Mouse (Mus musculus) testis, adult 2 months (tissue): ENCODE results near the gene Lnx1.

Experiments
- CTCF ChIP-seq: fragments of 200-500 bp; IDR thresholded peaks from 2 replicates; pipeline ENCODE4 v1.5.1; 2012; ENCODE audit warnings: low read depth, mild to moderate bottlenecking, inconsistent platforms, low read length, moderate library complexity; ENCODE audit not compliant: control insufficient read depth, insufficient read depth, insufficient replicate concordance
- POLR2A ChIP-seq: fragments of 200-500 bp; IDR thresholded peaks from 2 replicates; pipeline ENCODE4 v1.6.1; 2012; ENCODE audit warnings: low read depth, mild to moderate bottlenecking, inconsistent platforms, low read length, moderate library complexity; ENCODE audit not compliant: control insufficient read depth

DNA sequence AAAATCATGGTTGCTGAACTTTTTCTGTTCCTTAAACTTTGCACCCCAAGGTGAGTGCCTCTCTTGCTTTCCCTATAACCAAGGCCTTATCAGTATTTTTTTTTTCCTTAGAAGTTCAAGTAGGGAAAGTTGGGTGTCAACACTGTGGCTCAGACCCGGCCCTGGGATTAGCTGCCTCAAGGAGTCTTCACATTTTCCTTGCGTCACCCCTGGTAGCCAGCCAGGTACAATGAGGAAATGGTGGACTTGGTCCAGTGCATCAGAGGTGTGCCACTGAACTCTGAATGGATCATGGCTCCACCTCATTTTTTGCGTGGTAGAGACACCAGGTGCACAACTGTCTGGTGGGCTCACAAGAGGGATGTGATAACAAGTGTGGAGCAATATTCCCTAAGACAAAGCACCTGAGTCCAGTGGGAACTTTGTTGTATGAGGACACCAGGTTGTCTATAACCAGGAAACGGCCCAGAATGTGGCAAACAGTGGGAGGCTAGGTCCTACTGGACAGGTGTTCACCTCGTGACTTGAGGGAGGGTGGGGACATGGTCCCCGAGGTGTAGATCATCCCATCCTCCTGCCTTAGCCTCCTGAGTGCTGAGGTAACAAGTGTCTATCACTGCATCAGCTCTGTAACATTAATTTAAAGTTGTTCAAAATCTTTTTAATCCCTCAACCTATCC is 10.2 kb downstream of the Lnx1 start:
- TF ChIP-seq CTCF (no peak), POLR2A (no peak)
